Mouse (Mus musculus) embryonic facial prominence, embryonic 11.5 days (tissue): ENCODE results near the gene Cuedc1. TPM values are rescaled to one million over a fixed set of nuclear protein-coding genes. Genes with fewer than 3 reads are reported as not detected.

Experiments used
- ATAC-seq: fragments of 200-750 bp; cut with Nextera tagmentation; replicated peaks from 2 replicates; pipeline ENCODE4 v1.8.0; 2017; ENCODE audit warnings: low read depth; ENCODE audit not compliant: insufficient number of reproducible peaks, low FRiP score, low TSS enrichment
- DNase-seq: peaks from one replicate; pipeline ENCODE4 v3.0.0-alpha.2; 2015; ENCODE audit warnings: low spot score
- H3K27ac ChIP-seq: fragments of 300-500 bp; sonication (generic); replicated peaks from 2 replicates; pipeline ENCODE4 v1.5.1; 2014; ENCODE audit warnings: mild to moderate bottlenecking, low read depth, low read length, control low read depth
- H3K27me3 ChIP-seq: fragments of 300-500 bp; sonication (generic); 2 replicates; pipeline ENCODE4 v1.6.1; 2014; ENCODE audit warnings: mild to moderate bottlenecking, low read length, moderate library complexity, mixed read lengths; ENCODE audit not compliant: control insufficient read depth, insufficient read depth
- H3K36me3 ChIP-seq: fragments of 300-500 bp; sonication (generic); replicated peaks from 2 replicates; pipeline ENCODE4 v1.6.1; 2014; ENCODE audit warnings: low read depth, mild to moderate bottlenecking, low read length, moderate library complexity, mixed read lengths; ENCODE audit not compliant: control insufficient read depth, insufficient read depth
- H3K4me1 ChIP-seq: fragments of 300-500 bp; sonication (generic); 2 replicates; pipeline ENCODE4 v1.6.1; 2014; ENCODE audit warnings: low read length, mixed read lengths; ENCODE audit not compliant: control insufficient read depth, insufficient read depth
- H3K4me2 ChIP-seq: fragments of 300-500 bp; sonication (generic); 2 replicates; pipeline ENCODE4 v1.6.1; 2014; ENCODE audit warnings: low read depth, mild to moderate bottlenecking, control low read depth, low read length, moderate library complexity
- H3K4me3 ChIP-seq: fragments of 300-500 bp; sonication (generic); 2 replicates; pipeline ENCODE4 v1.5.1; 2014; ENCODE audit warnings: low read depth, low read length, control low read depth
- H3K9ac ChIP-seq: fragments of 300-500 bp; sonication (generic); replicated peaks from 2 replicates; pipeline ENCODE4 v1.6.1; 2014; ENCODE audit warnings: mild to moderate bottlenecking, control low read depth, low read length
- H3K9me3 ChIP-seq: fragments of 300-500 bp; sonication (generic); replicated peaks from 2 replicates; pipeline ENCODE4 v1.6.1; 2016; ENCODE audit warnings: mild to moderate bottlenecking, low read length, inconsistent platforms, mixed read lengths; ENCODE audit not compliant: control insufficient read depth
- WGBS: fragments of 180-500 bp; shearing (Covaris S2); extraction: QIAGEN DNeasy Blood & Tissue Kit; methylation state at CpG from one replicate; pipeline ENCODE4 v1.1.7; 2014; 5-methylcytosine and 5-hydroxymethylcytosine counted together
- polyA plus RNA-seq: library from polyadenylated mRNA; unstranded; fragments of >200 nt; fragmentation: Nextera tagmentation; extraction: Ambion mirVana; gene quantifications from 2 replicates; pipeline ENCODE4 v1.2.1, GENCODE M21; 2014

Gene Cuedc1
- polyA plus RNA-seq, 1 experiment from 2014 or later: 11.2 TPM

- Histone ChIP-seq H3K27ac (no peak overlapping the region), H3K9me3 (no peaks in the 10 kb centered on the region), H3K4me2 (no peak overlapping the region), H3K4me3 (no peak overlapping the region), H3K27me3 (no peaks in the 10 kb centered on the region), H3K4me1 (peaks cover 12% of the 10 kb centered on the region), H3K9ac (no peak overlapping the region), H3K36me3 (no peaks in the 10 kb centered on the region)
- 33% methylated on average over 8 of the region's 8 CpGs for WGBS
- DNase-seq: peak; percentile 42
- no peak for ATAC-seq
Observed at GRCm38 (mm10) chr11:88114871-88115301, 17.0 kb downstream of the Cuedc1 start.

GRCm38 (mm10) chr11:88116568-88116967 lies 18.7 kb downstream of the Cuedc1 start:
- Histone ChIP-seq H3K27ac (no peak overlapping the region), H3K9ac (no peak overlapping the region), H3K4me1 (peaks cover 12% of the 10 kb centered on the region), H3K4me2 (no peak overlapping the region), H3K9me3 (no peaks in the 10 kb centered on the region), H3K36me3 (no peaks in the 10 kb centered on the region), H3K4me3 (no peak overlapping the region), H3K27me3 (no peaks in the 10 kb centered on the region)
- DNase-seq (no peak), ATAC-seq (no peak)
- WGBS: 90% methylated on average over 6 of the region's 6 CpGs

GRCm38 (mm10) chr11:88117356-88118090 lies 19.7 kb downstream of the Cuedc1 start:
- H3K9ac ChIP-seq: no peak overlapping the region
- WGBS: 54% methylated on average over 10 of the region's 10 CpGs

GRCm38 (mm10) chr11:88118091-88118440 lies 20.2 kb downstream of the Cuedc1 start:
- WGBS: 47% methylated on average over 6 of the region's 6 CpGs
- no peaks in the 10 kb centered on the region for H3K27me3 ChIP-seq
- H3K9me3 ChIP-seq: no peaks in the 10 kb centered on the region
- H3K36me3 ChIP-seq: no peaks in the 10 kb centered on the region
- H3K9ac ChIP-seq: no peak overlapping the region
- no peak overlapping the region for H3K4me3 ChIP-seq
- DNase-seq (no peak), ATAC-seq (no peak)
- H3K4me1 ChIP-seq: peaks cover 12% of the 10 kb centered on the region
- H3K27ac ChIP-seq: peak overlapping the region; percentile 81
- no peak overlapping the region for H3K4me2 ChIP-seq

More at GRCm38 (mm10) chr11:88117356-88118090, 19.7 kb downstream of the Cuedc1 start:
- Histone ChIP-seq H3K4me2 (no peak overlapping the region), H3K4me1 (peaks cover 12% of the 10 kb centered on the region), H3K27ac (peak overlapping the region; percentile 81), H3K9me3 (no peaks in the 10 kb centered on the region), H3K36me3 (no peaks in the 10 kb centered on the region), H3K4me3 (no peak overlapping the region), H3K27me3 (no peaks in the 10 kb centered on the region)
- ATAC-seq (no peak), DNase-seq (no peak)

GRCm38 (mm10) chr11:88118817-88119642 lies 21.2 kb downstream of the Cuedc1 start:
- ATAC-seq (peak; percentile 89), DNase-seq (peak; percentile 72)
- Histone ChIP-seq H3K36me3 (no peaks in the 10 kb centered on the region), H3K9ac (peak overlapping the region; percentile 40), H3K9me3 (no peaks in the 10 kb centered on the region), H3K27me3 (no peaks in the 10 kb centered on the region), H3K27ac (peak overlapping the region; percentile 81), H3K4me3 (no peak overlapping the region), H3K4me1 (peaks cover 12% of the 10 kb centered on the region), H3K4me2 (peak overlapping the region; percentile 3; the same call in 1 of the 2 replicates)
- WGBS: 11% methylated on average over 8 of the region's 8 CpGs

GRCm38 (mm10) chr11:88122545-88122944 lies 24.7 kb downstream of the Cuedc1 start:
- 39% methylated on average over 5 of the region's 5 CpGs for WGBS
- no peaks in the 10 kb centered on the region for H3K36me3 ChIP-seq
- H3K27ac ChIP-seq: no peak overlapping the region
- no peak overlapping the region for H3K9ac ChIP-seq
- H3K27me3 ChIP-seq: no peaks in the 10 kb centered on the region
- H3K4me1 ChIP-seq: peaks cover 12% of the 10 kb centered on the region
- H3K4me3 ChIP-seq: no peak overlapping the region
- no peak overlapping the region for H3K4me2 ChIP-seq
- ATAC-seq (no peak), DNase-seq (no peak)
- H3K9me3 ChIP-seq: no peaks in the 10 kb centered on the region

GRCm38 (mm10) chr11:88123021-88123420 lies 25.2 kb downstream of the Cuedc1 start:
- peaks cover 12% of the 10 kb centered on the region for H3K4me1 ChIP-seq
- WGBS: 61% methylated on average over 5 of the region's 5 CpGs
- no peaks in the 10 kb centered on the region for H3K9me3 ChIP-seq
- no peak overlapping the region for H3K9ac ChIP-seq
- H3K4me3 ChIP-seq: no peak overlapping the region
- H3K27ac ChIP-seq: 0 out of 2 replicates have a peak overlapping the region, but pooled peaks have one; percentile 28
- H3K36me3 ChIP-seq: no peaks in the 10 kb centered on the region
- no peaks in the 10 kb centered on the region for H3K27me3 ChIP-seq
- no peak for ATAC-seq
- H3K4me2 ChIP-seq: no peak overlapping the region
- DNase-seq: no peak

- Histone ChIP-seq H3K4me3 (no peak overlapping the region), H3K4me2 (no peak overlapping the region), H3K9ac (no peak overlapping the region), H3K9me3 (no peaks in the 10 kb centered on the region), H3K36me3 (no peaks in the 10 kb centered on the region), H3K27ac (0 out of 2 replicates have a peak overlapping the region, but pooled peaks have one; percentile 20), H3K27me3 (no peaks in the 10 kb centered on the region), H3K4me1 (peaks cover 11% of the 10 kb centered on the region)
- WGBS: 25% methylated on average over 6 of the region's 6 CpGs
- no peak for ATAC-seq
- peak; percentile 21 for DNase-seq
Observed at GRCm38 (mm10) chr11:88123731-88124130, 25.9 kb downstream of the Cuedc1 start.
